Mouse (Mus musculus) cortical plate, adult 2 months (tissue): ENCODE data around the gene Ehd1.

Experiments
- CTCF ChIP-seq: fragments of 200-500 bp; IDR thresholded peaks from 2 replicates; pipeline ENCODE4 v1.5.1; 2011; ENCODE audit warnings: mild to moderate bottlenecking, control low read depth, low read length; ENCODE audit not compliant: insufficient read depth; ENCODE audit errors: extremely low read depth
- POLR2A ChIP-seq: fragments of 200-500 bp; IDR thresholded peaks from 2 replicates; pipeline ENCODE4 v1.6.1; 2011; ENCODE audit warnings: mild to moderate bottlenecking, low read length, control low read depth; ENCODE audit not compliant: insufficient read depth; ENCODE audit errors: extremely low read depth

DNA sequence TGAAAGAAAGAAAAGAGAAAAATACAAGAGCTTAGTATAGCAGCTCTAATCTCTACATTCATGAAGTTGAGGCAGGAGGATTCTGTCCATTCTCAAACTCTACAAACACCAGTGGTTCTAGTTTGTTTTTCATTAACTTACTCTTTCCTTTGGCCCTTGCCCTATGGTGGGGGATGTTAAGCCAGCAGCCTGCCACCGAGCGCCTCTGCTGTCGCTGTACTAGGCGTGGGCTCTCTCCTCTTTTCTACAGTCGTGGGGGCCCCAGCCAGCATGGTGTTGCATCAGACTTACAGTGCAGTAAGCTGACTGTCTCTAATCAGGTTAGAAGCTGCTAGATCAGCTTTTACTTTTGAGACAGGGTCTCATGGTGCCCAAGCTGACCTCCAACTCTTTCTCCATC, 6.5 kb downstream of the Ehd1 start:
- TF ChIP-seq POLR2A (no peak), CTCF (no peak)
